Mouse (Mus musculus) heart, adult 2 months (tissue): Measurements from ENCODE around the gene Rpl36al. TPM values are rescaled to one million over a fixed set of nuclear protein-coding genes. Genes with fewer than 3 reads are reported as not detected.

Experiments
- DNase-seq, 2 experiments: peaks; one replicate each; pipeline ENCODE4 v3.0.0; 2021
- H3K27ac ChIP-seq: fragments of 200-600 bp; 2 replicates; pipeline ENCODE4 v1.8.1; 2022
- H3K27me3 ChIP-seq: fragments of 200-500 bp; 2 replicates; pipeline ENCODE4 v1.6.1; 2012; ENCODE audit warnings: mild to moderate bottlenecking, low read length, inconsistent platforms, mixed read lengths; ENCODE audit not compliant: control insufficient read depth, insufficient read depth
- H3K36me3 ChIP-seq: fragments of 200-500 bp; 2 replicates; pipeline ENCODE4 v1.6.1; 2012; ENCODE audit warnings: low read length, inconsistent platforms; ENCODE audit not compliant: control insufficient read depth, insufficient read depth
- H3K4me1 ChIP-seq: fragments of 200-500 bp; 2 replicates; pipeline ENCODE4 v1.6.1; 2011; ENCODE audit warnings: low read length; ENCODE audit not compliant: control insufficient read depth, insufficient read depth
- H3K4me3 ChIP-seq: fragments of 200-600 bp; 2 replicates; pipeline ENCODE4 v1.8.1; 2022
- H3K79me2 ChIP-seq: fragments of 200-500 bp; replicated peaks from 2 replicates; pipeline ENCODE4 v1.6.1; 2012; ENCODE audit warnings: mild to moderate bottlenecking, inconsistent platforms, low read length, moderate library complexity, mixed read lengths; ENCODE audit not compliant: control insufficient read depth, insufficient read depth
- H3K9ac ChIP-seq: fragments of 200-500 bp; 2 replicates; pipeline ENCODE4 v1.6.1; 2012; ENCODE audit warnings: low read depth, mild to moderate bottlenecking, control low read depth, inconsistent platforms, low read length, mixed read lengths
- CTCF ChIP-seq: fragments of 200-600 bp; IDR thresholded peaks from 2 replicates; pipeline ENCODE4 v1.8.1; 2022; ENCODE audit warnings: antibody characterized with exemption, mild to moderate bottlenecking, moderate library complexity
- EP300 ChIP-seq: fragments of 200-500 bp; IDR thresholded peaks from 2 replicates; pipeline ENCODE4 v1.6.1; 2011; ENCODE audit warnings: low read depth, low read length, control low read depth; ENCODE audit not compliant: insufficient read depth
- POLR2A ChIP-seq: fragments of 200-500 bp; IDR thresholded peaks from 2 replicates; pipeline ENCODE4 v1.6.1; 2011; ENCODE audit warnings: mild to moderate bottlenecking, low read depth, low read length, control low read depth; ENCODE audit not compliant: insufficient read depth
- WGBS: fragments of 180-500 bp; shearing (Covaris S2); methylation state at CpG from one replicate; pipeline ENCODE4 v1.1.7; 2018; 5-methylcytosine and 5-hydroxymethylcytosine counted together
- intact Hi-C: fragments of 180-260 bp; cut with DNase I; formaldehyde crosslinking; loops from one replicate; pipeline ENCODE4 v1.15.1; 2025
- polyA plus RNA-seq: library from polyadenylated mRNA; depleted of rRNA; stranded (reverse); fragments of >200 nt; gene quantifications from 2 replicates; pipeline ENCODE4 v1.2.3, GENCODE M21; 2012
- total RNA-seq, 2 experiments: library from RNA; stranded (reverse); gene quantifications; 2 replicates each; pipeline ENCODE4 v1.2.3; 2021

Gene Rpl36al
- total and polyA plus RNA-seq, 3 experiments = 91.2 to 230 (median 196) TPM

DNA sequence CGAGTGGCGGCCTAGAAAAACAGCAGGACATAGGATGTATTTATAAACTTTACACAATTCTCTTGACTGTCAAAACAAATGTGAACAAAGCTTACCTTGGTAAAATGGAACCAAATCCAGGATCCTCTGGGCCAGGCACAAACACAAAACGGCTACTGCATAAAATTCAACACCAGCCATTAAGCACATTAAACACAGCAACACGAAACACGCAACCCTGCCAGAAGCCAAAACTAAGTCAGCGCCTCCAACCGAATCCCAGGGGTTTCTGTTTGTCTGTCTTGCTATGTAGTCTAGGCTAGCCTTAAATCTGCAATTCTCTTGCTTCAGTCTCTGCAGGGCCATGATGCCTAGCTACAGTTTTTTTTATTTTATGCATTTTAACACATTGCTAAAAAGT lies 24.0 kb upstream of the Rpl36al start:
- Histone ChIP-seq H3K4me3 (no peak overlapping the region), H3K4me1 (no peaks in the 10 kb centered on the region), H3K79me2 (no peaks in the 10 kb centered on the region), H3K27ac (no peak overlapping the region), H3K9ac (no peak overlapping the region), H3K27me3 (no peaks in the 10 kb centered on the region), H3K36me3 (no peaks in the 10 kb centered on the region)
- no peak for DNase-seq
- intact Hi-C loops = no loop called here
- TF ChIP-seq EP300 = no peak
- TF ChIP-seq POLR2A = no peak
- no peak for TF ChIP-seq CTCF
- WGBS = 95% methylated on average over 7 of the region's 7 CpGs

DNA sequence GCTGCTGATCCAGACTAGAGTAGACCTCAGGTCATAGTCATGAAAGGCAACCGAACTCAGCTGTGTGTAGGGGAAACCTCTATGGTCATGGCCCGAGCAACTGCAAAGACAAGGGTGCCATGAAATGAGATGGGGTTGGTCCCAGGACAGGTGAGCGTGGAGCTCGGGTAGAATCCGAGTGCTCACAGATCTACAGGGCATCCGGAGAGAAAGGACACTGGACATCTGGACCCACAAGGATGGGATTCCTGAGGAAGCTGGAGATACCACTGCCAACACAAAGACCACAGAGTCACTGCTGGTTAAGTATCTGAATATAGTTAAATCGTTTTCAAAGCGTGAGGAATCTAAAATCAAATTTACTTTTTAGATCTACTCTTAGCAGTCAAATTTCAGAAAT lies 23.5 kb upstream of the Rpl36al start:
- TF ChIP-seq POLR2A (no peak), EP300 (no peak), CTCF (no peak)
- H3K4me3 ChIP-seq = no peak overlapping the region
- H3K9ac ChIP-seq = no peak overlapping the region
- no peaks in the 10 kb centered on the region for H3K79me2 ChIP-seq
- H3K4me1 ChIP-seq = no peaks in the 10 kb centered on the region
- WGBS = 93% methylated on average over 8 of the region's 8 CpGs
- no peak for DNase-seq
- H3K27me3 ChIP-seq = no peaks in the 10 kb centered on the region
- intact Hi-C loops = no loop called here
- H3K27ac ChIP-seq = no peak overlapping the region
- no peaks in the 10 kb centered on the region for H3K36me3 ChIP-seq

DNA sequence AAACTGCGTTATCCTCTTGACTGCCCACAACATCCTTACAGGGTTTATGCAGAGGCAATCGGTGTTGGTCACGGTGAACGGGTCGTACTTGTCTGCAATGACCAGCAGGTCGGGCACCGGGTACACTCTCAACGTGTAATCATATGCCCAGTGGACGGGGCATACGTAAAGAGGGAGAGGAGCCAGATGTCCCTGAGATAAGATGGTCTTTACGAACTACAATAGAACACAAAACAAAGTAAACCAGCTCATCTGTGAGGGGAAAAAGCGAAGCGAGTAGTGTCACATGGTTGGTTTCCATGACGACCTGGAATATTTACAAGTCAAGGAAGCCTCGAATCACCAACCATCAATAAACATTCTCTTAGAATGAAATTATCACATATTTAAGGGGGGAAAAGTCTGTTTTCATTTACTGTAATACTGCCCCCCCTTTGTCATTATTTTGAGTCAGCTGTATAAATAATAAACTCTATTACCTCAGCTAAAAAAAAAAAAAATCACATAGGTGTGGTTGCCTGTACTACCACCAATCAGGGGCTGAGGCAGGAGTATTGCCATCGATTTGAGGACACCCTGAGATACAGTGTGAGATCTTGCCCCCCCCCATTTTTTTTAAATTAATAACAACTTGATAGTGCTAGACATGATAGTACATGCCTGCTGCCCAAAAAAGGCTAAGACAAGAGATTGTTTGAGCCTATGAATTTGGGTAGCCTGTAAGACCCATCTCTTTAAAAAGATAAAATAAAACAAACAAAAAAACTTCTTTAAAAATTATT lies 20.4 kb upstream of the Rpl36al start, which contains the start of gene Gm49384:
Gm49384 (minus strand) TSS at position 216 of the 782 bp plus-strand sequence.
- Histone ChIP-seq H3K4me3 (no peak within 1 kb of the TSS), H3K27me3 (no peaks in the 10 kb centered on the region), H3K79me2 (no peaks in the 10 kb centered on the region), H3K9ac (no peak within 1 kb of the TSS), H3K4me1 (no peaks in the 10 kb centered on the region), H3K36me3 (0 out of 2 replicates have a peak, but pooled peaks cover 3% of the 10 kb centered on the region), H3K27ac (no peak within 1 kb of the TSS)
- 78% methylated on average over 16 of the region's 16 CpGs for whole genome bisulfite sequencing
- no peak for DNase-seq
- no peak for TF ChIP-seq POLR2A
- no peak for TF ChIP-seq CTCF
- no peak for TF ChIP-seq EP300
- intact Hi-C loops = no loop called here

DNA sequence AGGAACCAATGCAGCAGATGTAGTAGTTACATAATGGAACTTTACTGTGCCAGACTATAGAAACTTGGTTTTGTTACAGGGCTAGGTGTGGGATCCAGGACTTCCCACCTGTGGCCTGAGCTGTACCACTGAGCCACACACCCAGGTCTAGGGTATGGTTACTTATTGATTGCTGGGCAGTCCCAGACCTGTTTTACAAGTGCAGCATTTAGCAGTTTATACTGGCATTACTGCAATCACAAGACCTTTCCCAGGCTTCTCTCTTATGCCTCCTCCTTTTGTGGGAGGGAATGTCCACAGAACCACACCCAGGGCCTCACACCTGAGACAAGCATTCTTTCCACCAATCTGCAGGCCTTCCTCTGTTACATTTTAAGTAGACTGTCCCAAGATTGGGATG lies 15.1 kb upstream of the Rpl36al start:
- H3K27me3 ChIP-seq = no peaks in the 10 kb centered on the region

GRCm38 (mm10) chr12:69198164-69198535 lies 14.3 kb upstream of the Rpl36al start, which contains the start of gene Dnaaf2:
Gene Dnaaf2, minus strand, starts transcription at chr12:69198429.
- peak in 1 of 2 experiments; percentile 65 for DNase-seq
- H3K4me3 ChIP-seq = peak within 1 kb of the TSS; percentile 98
- intact Hi-C loops = loop anchor here (5.0 kb wide), 2 partner anchors 44 to 99 kb away; partner anchors contain the start of genes Klhdc1 and Klhdc2
- H3K36me3 ChIP-seq = 0 out of 2 replicates have a peak, but pooled peaks cover 3% of the 10 kb centered on the region
- H3K27ac ChIP-seq = peak within 1 kb of the TSS; percentile 85
- TF ChIP-seq POLR2A = no peak
- no peak for TF ChIP-seq EP300
- TF ChIP-seq CTCF = no peak
- H3K4me1 ChIP-seq = peaks cover 4% of the 10 kb centered on the region
- no peaks in the 10 kb centered on the region for H3K27me3 ChIP-seq
- WGBS = under 1% methylated on average over 18 of the region's 18 CpGs
- H3K9ac ChIP-seq = peak within 1 kb of the TSS; percentile 94
- H3K79me2 ChIP-seq = no peaks in the 10 kb centered on the region

More for the DNA sequence above, 15.1 kb upstream of the Rpl36al start:
- no peak for DNase-seq
- 0 out of 2 replicates have a peak, but pooled peaks cover 3% of the 10 kb centered on the region for H3K36me3 ChIP-seq
- no peak overlapping the region for H3K27ac ChIP-seq
- no peaks in the 10 kb centered on the region for H3K79me2 ChIP-seq
- intact Hi-C loops = loop anchor here (5.0 kb wide), 2 partner anchors 43 to 98 kb away; partner anchors contain the start of genes Klhdc1 and Klhdc2
- H3K9ac ChIP-seq = no peak overlapping the region
- H3K4me1 ChIP-seq = peaks cover 4% of the 10 kb centered on the region
- TF ChIP-seq CTCF = no peak
- TF ChIP-seq POLR2A = no peak
- no peak for TF ChIP-seq EP300
- H3K4me3 ChIP-seq = no peak overlapping the region
